Mouse (Mus musculus): ENCODE data around the gene Mas1. TPM values are rescaled to one million over a fixed set of nuclear protein-coding genes. Genes with fewer than 3 reads are reported as not detected.

Gene Mas1
- not detected in 2 replicates for total RNA-seq (2012; rRNA removed)
- polyA plus RNA-seq (2012; ENCODE audit: insufficient read depth in 1 of 2, insufficient read length in 2 of 2, low read depth in 1 of 2, low replicate concordance in 2 of 2, missing spikeins in 1 of 2) = not detected

DNA sequence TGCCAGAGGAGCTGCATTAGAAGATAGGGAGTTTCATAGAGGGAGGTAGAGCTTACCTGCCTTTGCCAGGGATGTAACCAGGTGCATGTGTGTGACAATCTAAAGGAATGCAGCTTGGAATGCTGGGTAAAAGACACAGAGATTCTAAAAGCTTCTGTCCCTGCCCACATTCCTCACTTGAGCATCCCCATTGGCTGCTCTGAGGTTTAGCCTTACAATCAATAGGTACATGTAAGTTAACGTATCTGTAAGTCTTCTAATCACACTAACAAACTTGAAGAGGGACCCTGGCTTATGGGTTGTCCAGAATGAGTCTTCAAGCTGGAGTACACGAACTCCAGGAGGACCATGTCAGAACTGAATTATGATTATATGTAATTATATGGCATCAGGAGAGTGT is at the start of gene Mas1:
TSS of gene Mas1 (minus strand) at position 101 of the 400 bp plus-strand sequence.
- Histone ChIP-seq H3K4me1 (ENCODE audit: control insufficient read depth in 1 of 2, insufficient read depth in 2 of 2, low read length in 2 of 2) (no peaks in the 10 kb centered on the region), H3K79me2 (ENCODE audit: control insufficient read depth, insufficient read depth, low read length, poor library complexity) (no peaks in the 10 kb centered on the region), H3K27ac (ENCODE audit: control insufficient read depth, low read depth, low read length) (no peak within 1 kb of the TSS), H3K9ac (ENCODE audit: control insufficient read depth, low read depth, low read length, poor library complexity, severe bottlenecking) (no peak within 1 kb of the TSS), H3K27me3 (ENCODE audit: control insufficient read depth in 1 of 2, insufficient read depth in 2 of 2, low read length in 2 of 2) (peaks cover 0 to 2% of the 10 kb centered on the region in 2 experiments; a peak in 2 of 4 replicates), H3K36me3 (ENCODE audit: control insufficient read depth in 1 of 2, insufficient read depth in 2 of 2, low read length in 2 of 2) (no peaks in the 10 kb centered on the region), H3K9me3 (replicated peaks; ENCODE audit: insufficient read depth, low read length) (no peaks in the 10 kb centered on the region), H3K4me3 (ENCODE audit: control insufficient read depth in 1 of 2, insufficient read depth in 1 of 2, low read depth in 2 of 2, low read length in 2 of 2) (no peak within 1 kb of the TSS)
- no peak for TF ChIP-seq TCF12 (IDR thresholded peaks at IDR 0.05; ENCODE audit: low read depth, low read length)
- no peak for TF ChIP-seq GABPA (IDR thresholded peaks at IDR 0.05; ENCODE audit: low read depth, low read length)
- no peak for TF ChIP-seq ZNF384 (IDR thresholded peaks at IDR 0.05; ENCODE audit: low read depth, low read length)
- TF ChIP-seq POLR2A (IDR thresholded peaks at IDR 0.05; ENCODE audit: control insufficient read depth in 1 of 2, insufficient read depth in 1 of 2, low read depth in 1 of 2, low read length in 2 of 2, poor library complexity in 1 of 2) = no peak
- TF ChIP-seq SMC3 (IDR thresholded peaks at IDR 0.05; ENCODE audit: low read depth, low read length) = no peak
- no peak for TF ChIP-seq E2F4 (IDR thresholded peaks at IDR 0.05; ENCODE audit: borderline replicate concordance, low read depth, low read length)
- no peak for TF ChIP-seq ZMIZ1 (IDR thresholded peaks at IDR 0.05; ENCODE audit: low read depth, low read length)
- TF ChIP-seq CHD2 (IDR thresholded peaks at IDR 0.05; ENCODE audit: low read length) = no peak
- no peak for TF ChIP-seq USF1 (IDR thresholded peaks at IDR 0.05; ENCODE audit: low read depth, low read length)
- no peak for TF ChIP-seq MYB (IDR thresholded peaks at IDR 0.05; ENCODE audit: low read depth, low read length)
- TF ChIP-seq HCFC1 (IDR thresholded peaks at IDR 0.05; ENCODE audit: low read depth, low read length) = no peak
- no peak for TF ChIP-seq POLR2AphosphoS2 (IDR thresholded peaks at IDR 0.05; ENCODE audit: low read length)
- no peak for TF ChIP-seq MAFK (IDR thresholded peaks at IDR 0.05; ENCODE audit: borderline replicate concordance, low read depth, low read length)
- TF ChIP-seq SIN3A (IDR thresholded peaks at IDR 0.05; ENCODE audit: low read length) = no peak
- no peak for TF ChIP-seq MXI1 (IDR thresholded peaks at IDR 0.05; ENCODE audit: low read depth, low read length)
- no peak for TF ChIP-seq ELF1 (IDR thresholded peaks at IDR 0.05; ENCODE audit: low read depth, low read length)
- TF ChIP-seq EP300 (IDR thresholded peaks at IDR 0.05; ENCODE audit: low read depth in 1 of 2, low read length in 2 of 2) = no peak
- TF ChIP-seq NRF1 (IDR thresholded peaks at IDR 0.05; ENCODE audit: insufficient read depth, low read depth, low read length, poor library complexity, severe bottlenecking) = no peak
- TF ChIP-seq MEF2A (IDR thresholded peaks at IDR 0.05; ENCODE audit: extremely low read depth, insufficient replicate concordance, low read depth, low read length, poor library complexity, severe bottlenecking) = no peak
- DNase-seq (ENCODE audit: low read depth, low spot score) = no peak
